Mouse (Mus musculus): ENCODE results near the gene Trp53i11.

GRCm38 (mm10) chr2:93237055-93237454 lies 49.7 kb downstream of the Trp53i11 start:
- TF ChIP-seq KAT2A (IDR thresholded peaks at IDR 0.05; ENCODE audit: insufficient replicate concordance, low read length) (no peak), CTCF (conservative IDR thresholded peaks at IDR 0.05 in 1 of 2, IDR thresholded peaks at IDR 0.05 in 1 of 2; ENCODE audit: low read depth in 2 of 2, low read length in 2 of 2) (no peak), EP300 (IDR thresholded peaks at IDR 0.05; ENCODE audit: low read length) (no peak), UBTF (IDR thresholded peaks at IDR 0.05; ENCODE audit: low read depth, low read length) (no peak), ZNF384 (IDR thresholded peaks at IDR 0.05; ENCODE audit: low read depth, low read length) (no peak), NRF1 (IDR thresholded peaks at IDR 0.05; ENCODE audit: low read depth, low read length) (no peak), POLR2A (IDR thresholded peaks at IDR 0.05; ENCODE audit: low read depth, low read length) (no peak), NELFE (IDR thresholded peaks at IDR 0.05; ENCODE audit: low read depth, low read length) (no peak), SMC3 (IDR thresholded peaks at IDR 0.05; ENCODE audit: low read depth, low read length) (no peak), ZC3H11A (IDR thresholded peaks at IDR 0.05; ENCODE audit: low read depth, low read length) (no peak), CHD2 (IDR thresholded peaks at IDR 0.05; ENCODE audit: low read length) (no peak)

Data from CH12.LX (cell line).